Mouse (Mus musculus): ENCODE results near the gene Ube2k. TPM values are rescaled to one million over a fixed set of nuclear protein-coding genes. Genes with fewer than 3 reads are reported as not detected.

Gene Ube2k
- polyA plus RNA-seq, 1 experiment from 2014 or later: 132 TPM

- ATAC-seq (ENCODE audit: insufficient read depth) (no peak), DNase-seq (no peak)
- 43% methylated on average over 20 of the region's 20 CpGs for WGBS
- H3K9me3 ChIP-seq (ENCODE audit: low read depth, low read length): no peaks in the 10 kb centered on the region
- H3K36me3 ChIP-seq (ENCODE audit: insufficient read depth): 0 out of 2 replicates have a peak, but pooled peaks cover 2% of the 10 kb centered on the region
- H3K4me2 ChIP-seq: no peak overlapping the region
- H3K27ac ChIP-seq (ENCODE audit: low read depth): no peak overlapping the region
- H3K27me3 ChIP-seq (ENCODE audit: insufficient read depth, low read length): no peaks in the 10 kb centered on the region
- no peaks in the 10 kb centered on the region for H3K4me1 ChIP-seq (ENCODE audit: insufficient read depth)
- no peak overlapping the region for H3K9ac ChIP-seq
- TF ChIP-seq CTCF (IDR thresholded peaks at IDR 0.05; ENCODE audit: low read depth): no peak
- no peak overlapping the region for H3K4me3 ChIP-seq (ENCODE audit: low read depth, low read length)
Observed at GRCm38 (mm10) chr5:65561125-65561893, 24.3 kb downstream of the Ube2k start.

- H3K4me1 ChIP-seq (ENCODE audit: insufficient read depth): no peaks in the 10 kb centered on the region
- H3K4me3 ChIP-seq (ENCODE audit: low read depth, low read length): no peak overlapping the region
- H3K9me3 ChIP-seq (ENCODE audit: low read depth, low read length): no peaks in the 10 kb centered on the region
- no peak overlapping the region for H3K4me2 ChIP-seq
- WGBS: 80% methylated on average over 2 of the region's 2 CpGs
- peaks cover 14% of the 10 kb centered on the region for H3K36me3 ChIP-seq (ENCODE audit: insufficient read depth)
- DNase-seq (no peak), ATAC-seq (ENCODE audit: insufficient read depth) (no peak)
- no peak overlapping the region for H3K9ac ChIP-seq
- TF ChIP-seq CTCF (IDR thresholded peaks at IDR 0.05; ENCODE audit: low read depth): no peak
- H3K27me3 ChIP-seq (ENCODE audit: insufficient read depth, low read length): no peaks in the 10 kb centered on the region
- no peak overlapping the region for H3K27ac ChIP-seq (ENCODE audit: low read depth)
Observed at GRCm38 (mm10) chr5:65565486-65565885, 28.5 kb downstream of the Ube2k start.

- no peak for TF ChIP-seq CTCF (IDR thresholded peaks at IDR 0.05; ENCODE audit: low read depth)
- WGBS: 80% methylated on average over 2 of the region's 2 CpGs
- H3K27ac ChIP-seq (ENCODE audit: low read depth): no peak overlapping the region
Observed at GRCm38 (mm10) chr5:65574876-65575275, 37.8 kb downstream of the Ube2k start.

GRCm38 (mm10) chr5:65575896-65576295 is 38.9 kb downstream of the Ube2k start:
- no peaks in the 10 kb centered on the region for H3K27me3 ChIP-seq (ENCODE audit: insufficient read depth, low read length)
- H3K9ac ChIP-seq: no peak overlapping the region
- no peak for DNase-seq
- WGBS: 85% methylated on average over 2 of the region's 2 CpGs
- TF ChIP-seq CTCF (IDR thresholded peaks at IDR 0.05; ENCODE audit: low read depth): no peak
- ATAC-seq (ENCODE audit: insufficient read depth): no peak
- H3K4me3 ChIP-seq (ENCODE audit: low read depth, low read length): no peak overlapping the region
- no peaks in the 10 kb centered on the region for H3K9me3 ChIP-seq (ENCODE audit: low read depth, low read length)
- peaks cover 38% of the 10 kb centered on the region for H3K36me3 ChIP-seq (ENCODE audit: insufficient read depth)
- no peak overlapping the region for H3K27ac ChIP-seq (ENCODE audit: low read depth)
- no peak overlapping the region for H3K4me2 ChIP-seq
- no peaks in the 10 kb centered on the region for H3K4me1 ChIP-seq (ENCODE audit: insufficient read depth)

More at GRCm38 (mm10) chr5:65574876-65575275, 37.8 kb downstream of the Ube2k start:
- Histone ChIP-seq H3K4me1 (ENCODE audit: insufficient read depth) (no peaks in the 10 kb centered on the region), H3K9ac (no peak overlapping the region), H3K36me3 (ENCODE audit: insufficient read depth) (peaks cover 40% of the 10 kb centered on the region), H3K9me3 (ENCODE audit: low read depth, low read length) (no peaks in the 10 kb centered on the region), H3K4me3 (ENCODE audit: low read depth, low read length) (no peak overlapping the region), H3K27me3 (ENCODE audit: insufficient read depth, low read length) (no peaks in the 10 kb centered on the region), H3K4me2 (no peak overlapping the region)
- ATAC-seq (ENCODE audit: insufficient read depth) (no peak), DNase-seq (no peak)

- no peak for TF ChIP-seq CTCF (IDR thresholded peaks at IDR 0.05; ENCODE audit: low read depth)
- 76% methylated on average over 3 of the region's 3 CpGs for WGBS
- H3K4me1 ChIP-seq (ENCODE audit: insufficient read depth): no peaks in the 10 kb centered on the region
- H3K27ac ChIP-seq (ENCODE audit: low read depth): no peak overlapping the region
- no peak overlapping the region for H3K9ac ChIP-seq
- no peak for DNase-seq
- no peak overlapping the region for H3K4me3 ChIP-seq (ENCODE audit: low read depth, low read length)
- ATAC-seq (ENCODE audit: insufficient read depth): no peak
- H3K4me2 ChIP-seq: no peak overlapping the region
- no peaks in the 10 kb centered on the region for H3K27me3 ChIP-seq (ENCODE audit: insufficient read depth, low read length)
- H3K9me3 ChIP-seq (ENCODE audit: low read depth, low read length): no peaks in the 10 kb centered on the region
- peaks cover 46% of the 10 kb centered on the region for H3K36me3 ChIP-seq (ENCODE audit: insufficient read depth)
Observed at GRCm38 (mm10) chr5:65578545-65578944, 41.5 kb downstream of the Ube2k start.

- DNase-seq (no peak), ATAC-seq (ENCODE audit: insufficient read depth) (no peak)
- Histone ChIP-seq H3K27ac (ENCODE audit: low read depth) (no peak overlapping the region), H3K36me3 (ENCODE audit: insufficient read depth) (peaks cover 54% of the 10 kb centered on the region), H3K4me2 (no peak overlapping the region), H3K4me1 (ENCODE audit: insufficient read depth) (no peaks in the 10 kb centered on the region), H3K4me3 (ENCODE audit: low read depth, low read length) (no peak overlapping the region), H3K27me3 (ENCODE audit: insufficient read depth, low read length) (no peaks in the 10 kb centered on the region), H3K9ac (no peak overlapping the region), H3K9me3 (ENCODE audit: low read depth, low read length) (no peaks in the 10 kb centered on the region)
- WGBS: 94% methylated on average over 5 of the region's 5 CpGs
- TF ChIP-seq CTCF (IDR thresholded peaks at IDR 0.05; ENCODE audit: low read depth): no peak
Observed at GRCm38 (mm10) chr5:65586291-65586690, 49.3 kb downstream of the Ube2k start.

- Histone ChIP-seq H3K9me3 (ENCODE audit: low read depth, low read length) (no peaks in the 10 kb centered on the region), H3K9ac (no peak overlapping the region), H3K27ac (ENCODE audit: low read depth) (no peak overlapping the region), H3K4me3 (ENCODE audit: low read depth, low read length) (no peak overlapping the region), H3K4me1 (ENCODE audit: insufficient read depth) (no peaks in the 10 kb centered on the region), H3K4me2 (no peak overlapping the region), H3K27me3 (ENCODE audit: insufficient read depth, low read length) (no peaks in the 10 kb centered on the region), H3K36me3 (ENCODE audit: insufficient read depth) (peaks cover 62% of the 10 kb centered on the region)
- ATAC-seq (ENCODE audit: insufficient read depth) (no peak), DNase-seq (no peak)
- no peak for TF ChIP-seq CTCF (IDR thresholded peaks at IDR 0.05; ENCODE audit: low read depth)
- WGBS: 66% methylated on average over 1 of the region's 1 CpGs
Observed at GRCm38 (mm10) chr5:65590199-65590598, 53.2 kb downstream of the Ube2k start.

Measured in lung, embryonic 14.5 days (tissue).